Mouse (Mus musculus) neural tube, embryonic 14.5 days (tissue): Measurements from ENCODE around the gene Mob4. TPM values are rescaled to one million over a fixed set of nuclear protein-coding genes. Genes with fewer than 3 reads are reported as not detected.

Experiments used
- ATAC-seq: fragments of 200-750 bp; cut with Nextera tagmentation; 2 replicates; pipeline ENCODE4 v1.8.0; 2017; ENCODE audit warnings: low read depth, mild to moderate bottlenecking, moderate TSS enrichment, moderate library complexity
- H3K27ac ChIP-seq: fragments of 300-500 bp; sonication (generic); 2 replicates; pipeline ENCODE4 v1.5.1; 2014; ENCODE audit warnings: low read depth, mild to moderate bottlenecking, control low read depth, low read length, moderate library complexity, mixed read lengths
- H3K27me3 ChIP-seq: fragments of 300-500 bp; sonication (generic); 2 replicates; pipeline ENCODE4 v1.6.1; 2014; ENCODE audit warnings: low read length; ENCODE audit not compliant: control insufficient read depth, insufficient read depth
- H3K36me3 ChIP-seq: fragments of 300-500 bp; sonication (generic); 2 replicates; pipeline ENCODE4 v1.6.1; 2014; ENCODE audit warnings: low read length, mixed read lengths; ENCODE audit not compliant: control insufficient read depth, insufficient read depth
- H3K4me1 ChIP-seq: fragments of 300-500 bp; sonication (generic); 2 replicates; pipeline ENCODE4 v1.6.1; 2014; ENCODE audit warnings: low read length; ENCODE audit not compliant: control insufficient read depth, insufficient read depth
- H3K4me2 ChIP-seq: fragments of 300-500 bp; sonication (generic); 2 replicates; pipeline ENCODE4 v1.6.1; 2014; ENCODE audit warnings: mild to moderate bottlenecking, low read depth, low read length, control low read depth
- H3K4me3 ChIP-seq: fragments of 300-500 bp; sonication (generic); 2 replicates; pipeline ENCODE4 v1.5.1; 2014; ENCODE audit warnings: low read depth, low read length, control low read depth, mixed read lengths
- H3K9ac ChIP-seq: fragments of 300-500 bp; sonication (generic); replicated peaks from 2 replicates; pipeline ENCODE4 v1.6.1; 2014; ENCODE audit warnings: low read depth, mild to moderate bottlenecking, control low read depth, low read length, mixed read lengths
- H3K9me3 ChIP-seq: fragments of 300-500 bp; sonication (generic); 2 replicates; pipeline ENCODE4 v1.6.1; 2016; ENCODE audit warnings: low read length; ENCODE audit not compliant: control insufficient read depth
- WGBS: fragments of 180-500 bp; shearing (Covaris S2); extraction: QIAGEN DNeasy Blood & Tissue Kit; methylation state at CpG from one replicate; pipeline ENCODE4 v1.1.7; 2014; 5-methylcytosine and 5-hydroxymethylcytosine counted together
- polyA plus RNA-seq: library from polyadenylated mRNA; unstranded; fragments of >200 nt; fragmentation: Nextera tagmentation; extraction: Ambion mirVana; gene quantifications from 2 replicates; pipeline ENCODE4 v1.2.1, GENCODE M21; 2014

Gene Mob4
- polyA plus RNA-seq, 1 experiment from 2014 or later, result 189 TPM

GRCm38 (mm10) chr1:55157329-55157728, 26.3 kb downstream of the Mob4 start:
- Histone ChIP-seq H3K27ac (no peak overlapping the region), H3K4me3 (no peak overlapping the region), H3K4me1 (no peaks in the 10 kb centered on the region), H3K36me3 (peaks cover 22% of the 10 kb centered on the region), H3K9me3 (no peaks in the 10 kb centered on the region), H3K9ac (no peak overlapping the region), H3K4me2 (no peak overlapping the region), H3K27me3 (no peaks in the 10 kb centered on the region)
- ATAC-seq, result no peak
- WGBS, result 99% methylated on average over 4 of the region's 4 CpGs

GRCm38 (mm10) chr1:55158211-55158610, 27.2 kb downstream of the Mob4 start:
- Histone ChIP-seq H3K27ac (no peak overlapping the region), H3K4me1 (no peaks in the 10 kb centered on the region), H3K9me3 (no peaks in the 10 kb centered on the region), H3K36me3 (peaks cover 20% of the 10 kb centered on the region), H3K4me2 (no peak overlapping the region), H3K9ac (no peak overlapping the region), H3K27me3 (no peaks in the 10 kb centered on the region), H3K4me3 (no peak overlapping the region)
- ATAC-seq, result no peak
- 96% methylated on average over 3 of the region's 3 CpGs for WGBS

- no peak overlapping the region for H3K9ac ChIP-seq
- H3K4me1 ChIP-seq, result no peaks in the 10 kb centered on the region
- H3K4me2 ChIP-seq, result no peak overlapping the region
- 91% methylated on average over 8 of the region's 8 CpGs for WGBS
- peaks cover 17% of the 10 kb centered on the region for H3K36me3 ChIP-seq
- no peak overlapping the region for H3K4me3 ChIP-seq
- no peak overlapping the region for H3K27ac ChIP-seq
- no peaks in the 10 kb centered on the region for H3K27me3 ChIP-seq
- no peak for ATAC-seq
- H3K9me3 ChIP-seq, result no peaks in the 10 kb centered on the region
These were observed 27.8 kb downstream of the Mob4 start for GRCm38 (mm10) chr1:55158821-55159220.

- ATAC-seq, result no peak
- Histone ChIP-seq H3K4me3 (no peak overlapping the region), H3K9me3 (no peaks in the 10 kb centered on the region), H3K4me1 (no peaks in the 10 kb centered on the region), H3K36me3 (peaks cover 17% of the 10 kb centered on the region), H3K27me3 (no peaks in the 10 kb centered on the region), H3K4me2 (no peak overlapping the region), H3K9ac (no peak overlapping the region), H3K27ac (no peak overlapping the region)
- WGBS, result 93% methylated on average over 3 of the region's 3 CpGs
These were observed 29.2 kb downstream of the Mob4 start for GRCm38 (mm10) chr1:55160218-55160617.

GRCm38 (mm10) chr1:55160831-55161638, 30.0 kb downstream of the Mob4 start:
- ATAC-seq, result peak; percentile 61
- Histone ChIP-seq H3K4me3 (no peak overlapping the region), H3K36me3 (peaks cover 13% of the 10 kb centered on the region), H3K4me2 (no peak overlapping the region), H3K27me3 (no peaks in the 10 kb centered on the region), H3K4me1 (no peaks in the 10 kb centered on the region), H3K9ac (no peak overlapping the region), H3K9me3 (no peaks in the 10 kb centered on the region), H3K27ac (peak overlapping the region; percentile 10; the same call in 1 of the 2 replicates)
- 80% methylated on average over 17 of the region's 17 CpGs for WGBS

- H3K27ac ChIP-seq, result no peak overlapping the region
These were observed 30.9 kb downstream of the Mob4 start for GRCm38 (mm10) chr1:55161895-55162294.

GRCm38 (mm10) chr1:55162781-55163180, 31.8 kb downstream of the Mob4 start:
- Histone ChIP-seq H3K27me3 (no peaks in the 10 kb centered on the region), H3K9me3 (no peaks in the 10 kb centered on the region), H3K4me2 (no peak overlapping the region), H3K36me3 (no peaks in the 10 kb centered on the region), H3K4me3 (no peak overlapping the region), H3K9ac (no peak overlapping the region), H3K4me1 (no peaks in the 10 kb centered on the region), H3K27ac (no peak overlapping the region)
- no peak for ATAC-seq
- WGBS, result 77% methylated on average over 5 of the region's 5 CpGs

More at GRCm38 (mm10) chr1:55161895-55162294, 30.9 kb downstream of the Mob4 start:
- H3K4me3 ChIP-seq, result no peak overlapping the region
- no peaks in the 10 kb centered on the region for H3K27me3 ChIP-seq
- no peaks in the 10 kb centered on the region for H3K4me1 ChIP-seq
- peaks cover 5% of the 10 kb centered on the region; the same call in 1 of the 2 replicates for H3K36me3 ChIP-seq
- WGBS, result 62% methylated on average over 7 of the region's 7 CpGs
- H3K4me2 ChIP-seq, result no peak overlapping the region
- H3K9me3 ChIP-seq, result no peaks in the 10 kb centered on the region
- H3K9ac ChIP-seq, result no peak overlapping the region
- ATAC-seq, result no peak

- no peaks in the 10 kb centered on the region for H3K27me3 ChIP-seq
- no peak overlapping the region for H3K27ac ChIP-seq
- H3K4me1 ChIP-seq, result no peaks in the 10 kb centered on the region
These were observed 33.0 kb downstream of the Mob4 start for GRCm38 (mm10) chr1:55164005-55164404.

GRCm38 (mm10) chr1:55167560-55167959, 36.5 kb downstream of the Mob4 start:
- H3K9me3 ChIP-seq, result no peaks in the 10 kb centered on the region
- H3K4me3 ChIP-seq, result no peak overlapping the region
- H3K36me3 ChIP-seq, result no peaks in the 10 kb centered on the region
- no peaks in the 10 kb centered on the region for H3K27me3 ChIP-seq
- H3K9ac ChIP-seq, result no peak overlapping the region
- H3K4me1 ChIP-seq, result no peaks in the 10 kb centered on the region
- no peak overlapping the region for H3K27ac ChIP-seq
- ATAC-seq, result no peak
- H3K4me2 ChIP-seq, result no peak overlapping the region
- WGBS, result 83% methylated on average over 4 of the region's 4 CpGs

More at GRCm38 (mm10) chr1:55164005-55164404, 33.0 kb downstream of the Mob4 start:
- Histone ChIP-seq H3K9me3 (no peaks in the 10 kb centered on the region), H3K9ac (no peak overlapping the region), H3K4me2 (no peak overlapping the region), H3K36me3 (no peaks in the 10 kb centered on the region), H3K4me3 (no peak overlapping the region)
- 71% methylated on average over 5 of the region's 5 CpGs for WGBS
- ATAC-seq, result no peak
